Mouse (Mus musculus) limb, embryonic 13.5 days (tissue): ENCODE measurements at regions not wholly inside any gene's neighbourhood (a gene's known extent, or its start where the extent isn't known, plus 50 kb on each side); places are given as distances from the start of the nearest gene placed in this dataset.

Experiments used
- ATAC-seq: fragments of 200-750 bp; cut with Nextera tagmentation; 2 replicates; pipeline ENCODE4 v1.8.0; 2017; ENCODE audit warnings: low read depth, moderate number of reproducible peaks, moderate TSS enrichment; ENCODE audit not compliant: low FRiP score
- H3K27ac ChIP-seq: fragments of 300-500 bp; sonication (generic); 2 replicates; pipeline ENCODE4 v1.5.1; 2015; ENCODE audit warnings: inconsistent platforms, mild to moderate bottlenecking, moderate library complexity
- H3K27me3 ChIP-seq: fragments of 300-500 bp; sonication (generic); 2 replicates; pipeline ENCODE4 v1.6.1; 2015; ENCODE audit warnings: mild to moderate bottlenecking, inconsistent platforms
- H3K36me3 ChIP-seq: fragments of 300-500 bp; sonication (generic); 2 replicates; pipeline ENCODE4 v1.6.1; 2015; ENCODE audit warnings: inconsistent platforms, mild to moderate bottlenecking, moderate library complexity
- H3K4me1 ChIP-seq: fragments of 300-500 bp; sonication (generic); 2 replicates; pipeline ENCODE4 v1.6.1; 2015; ENCODE audit warnings: inconsistent platforms
- H3K4me2 ChIP-seq: fragments of 300-500 bp; sonication (generic); replicated peaks from 2 replicates; pipeline ENCODE4 v1.6.1; 2015; ENCODE audit warnings: inconsistent platforms, mild to moderate bottlenecking, moderate library complexity
- H3K4me3 ChIP-seq: fragments of 300-500 bp; sonication (generic); 2 replicates; pipeline ENCODE4 v1.5.1; 2015; ENCODE audit warnings: moderate library complexity, mild to moderate bottlenecking, inconsistent platforms
- H3K9ac ChIP-seq: fragments of 300-500 bp; sonication (generic); 2 replicates; pipeline ENCODE4 v1.6.1; 2015; ENCODE audit warnings: mild to moderate bottlenecking, inconsistent platforms
- H3K9me3 ChIP-seq: fragments of 300-500 bp; sonication (generic); 2 replicates; pipeline ENCODE4 v1.6.1; 2016; ENCODE audit warnings: inconsistent platforms
- WGBS: fragments of 180-500 bp; shearing (Covaris S2); methylation state at CpG from one replicate; pipeline ENCODE4 v1.1.7; 2015; 5-methylcytosine and 5-hydroxymethylcytosine counted together

DNA sequence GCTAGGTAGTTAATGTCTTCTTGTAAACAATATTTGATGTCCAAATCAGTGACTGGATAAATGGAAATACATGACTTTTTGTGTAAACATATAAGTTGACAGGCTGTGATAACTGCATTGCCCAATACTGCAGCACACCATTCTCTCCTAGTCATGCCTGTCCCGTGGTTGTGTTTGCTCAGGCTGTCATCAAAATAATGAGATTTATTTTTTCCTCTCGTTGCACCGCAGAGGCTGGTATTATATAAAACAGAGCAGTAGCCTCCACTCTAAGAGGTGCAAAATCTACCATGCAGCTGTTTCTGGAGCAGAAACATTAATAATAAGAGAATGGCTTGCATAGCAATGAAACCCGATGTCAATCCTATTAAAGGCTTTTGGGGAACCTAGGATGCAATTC, 239.2 kb downstream of the Ins1 start:
- Histone ChIP-seq H3K4me3 (no peak overlapping the region), H3K9ac (no peak overlapping the region), H3K4me1 (no peaks in the 10 kb centered on the region), H3K27me3 (no peaks in the 10 kb centered on the region), H3K27ac (no peak overlapping the region), H3K4me2 (no peak overlapping the region), H3K36me3 (no peaks in the 10 kb centered on the region), H3K9me3 (peaks cover 5% of the 10 kb centered on the region; the same call in 1 of the 2 replicates)
- 0 out of 2 replicates have a peak, but pooled peaks have one; percentile 19 for ATAC-seq
- 49% methylated on average over 4 of the region's 4 CpGs for whole genome bisulfite sequencing
